Mouse (Mus musculus) spleen, adult 2 months (tissue): ENCODE measurements around the gene Selenof. TPM values are rescaled to one million over a fixed set of nuclear protein-coding genes. Genes with fewer than 3 reads are reported as not detected.
"Not testable (repeated sequence)": the region's sequence is repeated elsewhere in the genome, so short reads cannot be mapped to it uniquely, and the experiment has no call there.

Experiments
- DNase-seq, 2 experiments: peaks; one replicate each; pipeline versions ENCODE4 v3.0.0 to v3.0.0-alpha.2; 2012 to 2021; ENCODE audit warnings: low spot score in 2 of 2, low read depth in 1 of 2
- H3K27ac ChIP-seq: fragments of 200-500 bp; 2 replicates; pipeline ENCODE4 v1.5.1; 2012; ENCODE audit warnings: low read length, inconsistent platforms; ENCODE audit not compliant: insufficient read depth
- H3K27me3 ChIP-seq: fragments of 200-500 bp; 2 replicates; pipeline ENCODE4 v1.6.1; 2012; ENCODE audit warnings: mild to moderate bottlenecking, moderate library complexity, low read length, inconsistent platforms; ENCODE audit not compliant: control insufficient read depth, insufficient read depth
- H3K36me3 ChIP-seq: fragments of 200-500 bp; 2 replicates; pipeline ENCODE4 v1.6.1; 2012; ENCODE audit warnings: mild to moderate bottlenecking, low read length, inconsistent platforms; ENCODE audit not compliant: control insufficient read depth, insufficient read depth
- H3K4me1 ChIP-seq: fragments of 200-500 bp; 2 replicates; pipeline ENCODE4 v1.6.1; 2011; ENCODE audit warnings: inconsistent platforms; ENCODE audit not compliant: control insufficient read depth, insufficient read depth, insufficient read length
- H3K4me3 ChIP-seq: fragments of 200-500 bp; 2 replicates; pipeline ENCODE4 v1.5.1; 2011; ENCODE audit warnings: mild to moderate bottlenecking, inconsistent platforms; ENCODE audit not compliant: insufficient read depth, insufficient read length; ENCODE audit errors: extremely low read depth
- CTCF ChIP-seq: fragments of 200-500 bp; IDR thresholded peaks from 2 replicates; pipeline ENCODE4 v1.5.1; 2011; ENCODE audit warnings: mild to moderate bottlenecking, inconsistent platforms; ENCODE audit not compliant: insufficient read depth, insufficient read length, insufficient replicate concordance; ENCODE audit errors: extremely low read depth
- POLR2A ChIP-seq: fragments of 200-500 bp; IDR thresholded peaks from 2 replicates; pipeline ENCODE4 v1.6.1; 2011; ENCODE audit warnings: low read depth, low read length, inconsistent platforms
- WGBS: fragments of 180-500 bp; shearing (Covaris S2); methylation state at CpG from one replicate; pipeline ENCODE4 v1.1.7; 2018; 5-methylcytosine and 5-hydroxymethylcytosine counted together
- polyA plus RNA-seq: library from polyadenylated mRNA; depleted of rRNA; stranded (reverse); fragments of >200 nt; gene quantifications from 2 replicates; pipeline ENCODE4 v1.2.3, GENCODE M21; 2012

Gene Selenof
- polyA plus RNA-seq, 1 experiment: 115 TPM

DNA sequence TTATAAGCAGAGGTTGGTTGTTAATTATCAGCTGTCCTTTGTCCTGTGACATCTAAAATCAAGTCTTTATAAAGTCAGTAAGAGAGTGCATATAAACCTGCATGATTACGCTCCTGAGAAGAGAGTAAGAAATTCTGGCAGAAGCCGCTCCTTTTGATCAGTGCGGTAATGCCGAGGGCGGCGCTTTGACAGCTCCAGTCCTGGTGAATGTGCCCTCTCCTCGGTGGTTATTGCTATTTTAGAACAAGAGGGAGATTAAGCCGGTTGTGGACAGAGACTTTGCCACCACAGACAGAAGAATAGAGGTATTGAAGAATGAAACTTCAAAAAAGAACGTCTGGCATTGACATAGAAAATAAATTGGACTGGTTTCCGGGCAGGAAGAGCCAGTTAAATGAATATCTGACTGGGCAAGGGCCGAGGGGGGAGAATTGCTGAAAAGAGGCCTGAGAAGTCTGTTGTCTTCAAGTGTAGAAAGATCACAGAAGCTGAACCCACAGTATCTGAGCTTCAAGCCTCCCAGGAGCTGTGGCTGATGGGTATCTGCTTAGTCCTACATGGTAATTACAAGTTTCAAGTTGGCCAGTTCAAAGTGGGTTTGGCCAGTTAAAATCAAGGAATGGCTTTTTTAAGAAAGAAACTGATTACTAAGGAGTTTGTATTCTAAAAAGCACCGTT lies 27.8 kb downstream of the Selenof start:
- Histone ChIP-seq H3K27ac (no peak overlapping the region), H3K27me3 (no peaks in the 10 kb centered on the region), H3K4me1 (no peaks in the 10 kb centered on the region), H3K4me3 (no peak overlapping the region), H3K36me3 (peaks cover 11% of the 10 kb centered on the region)
- 91% methylated on average over 12 of the region's 12 CpGs for WGBS
- TF ChIP-seq CTCF: no peak
- no peak for TF ChIP-seq POLR2A
- no peak for DNase-seq

DNA sequence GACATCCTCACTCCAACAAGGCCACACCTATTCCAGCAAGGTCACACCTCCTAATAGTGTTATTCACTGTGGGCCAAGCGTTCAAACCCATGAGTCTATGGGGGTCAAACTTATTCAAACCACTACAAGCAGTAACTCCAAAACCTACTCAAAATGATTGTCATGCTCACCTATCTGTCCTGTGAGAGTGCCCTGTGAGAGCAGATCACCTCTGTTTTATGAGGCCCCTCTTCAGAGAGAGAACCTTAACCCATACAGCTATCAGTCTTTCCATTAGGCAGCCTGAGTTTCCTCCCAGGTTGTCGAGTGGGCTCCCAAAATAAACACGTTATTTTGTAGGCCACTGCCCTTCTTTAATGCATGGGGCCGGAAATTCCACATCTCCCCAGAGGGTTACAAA lies 32.3 kb downstream of the Selenof start:
- 82% methylated on average over 4 of the region's 4 CpGs for whole genome bisulfite sequencing
- H3K4me1 ChIP-seq: no peaks in the 10 kb centered on the region
- H3K27me3 ChIP-seq: no peaks in the 10 kb centered on the region
- no peak for DNase-seq
- H3K36me3 ChIP-seq: peaks cover 6% of the 10 kb centered on the region
- no peak for TF ChIP-seq CTCF
- TF ChIP-seq POLR2A: no peak
- H3K27ac ChIP-seq: no peak overlapping the region
- no peak overlapping the region for H3K4me3 ChIP-seq

DNA sequence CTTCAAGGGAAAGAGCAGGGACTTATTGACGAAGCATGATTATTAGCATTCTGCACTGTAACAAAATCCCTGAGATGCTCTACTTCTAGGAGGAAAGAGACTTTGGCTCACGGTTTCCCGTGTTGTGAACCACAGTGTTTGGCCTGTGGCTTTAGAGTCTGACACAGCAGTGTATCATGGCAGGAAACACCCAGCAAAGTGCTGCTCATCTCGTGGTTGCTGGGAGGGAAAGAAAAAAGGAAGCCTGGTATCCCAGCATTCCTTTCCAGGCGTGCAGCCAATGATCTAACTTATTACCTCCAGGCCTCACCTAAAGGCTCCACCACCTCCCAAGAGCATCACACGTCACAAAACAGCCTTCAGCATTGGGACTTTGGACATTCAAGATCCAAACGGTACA lies 32.7 kb downstream of the Selenof start:
- no peaks in the 10 kb centered on the region for H3K4me1 ChIP-seq

DNA sequence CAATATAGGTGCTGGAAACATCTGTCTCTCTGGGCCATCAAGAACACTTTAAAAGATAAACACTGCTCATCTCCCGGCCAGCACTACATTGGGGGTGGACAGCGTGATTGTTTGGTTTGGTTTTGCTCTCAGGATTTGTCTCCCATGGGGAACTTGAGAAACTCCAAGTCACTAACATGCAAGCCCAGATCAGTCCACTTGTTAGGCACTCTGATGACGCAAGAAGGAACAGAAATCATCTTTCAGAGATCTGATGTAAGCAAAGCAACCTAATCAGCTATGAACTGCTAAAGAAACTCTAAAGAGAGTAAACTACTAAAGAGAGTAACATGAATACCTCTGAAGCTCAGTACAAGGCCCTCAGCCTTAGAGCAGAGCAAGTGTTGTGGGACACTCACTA lies 33.5 kb downstream of the Selenof start:
- 84% methylated on average over 3 of the region's 3 CpGs for WGBS
- H3K36me3 ChIP-seq: peaks cover 2% of the 10 kb centered on the region

More for the DNA sequence above, 32.7 kb downstream of the Selenof start:
- H3K27me3 ChIP-seq: no peaks in the 10 kb centered on the region
- peaks cover 6% of the 10 kb centered on the region for H3K36me3 ChIP-seq
- 62% methylated on average over 7 of the region's 7 CpGs for WGBS
- H3K4me3 ChIP-seq: no peak overlapping the region
- H3K27ac ChIP-seq: no peak overlapping the region
- no peak for DNase-seq
- no peak for TF ChIP-seq POLR2A
- TF ChIP-seq CTCF: no peak

DNA sequence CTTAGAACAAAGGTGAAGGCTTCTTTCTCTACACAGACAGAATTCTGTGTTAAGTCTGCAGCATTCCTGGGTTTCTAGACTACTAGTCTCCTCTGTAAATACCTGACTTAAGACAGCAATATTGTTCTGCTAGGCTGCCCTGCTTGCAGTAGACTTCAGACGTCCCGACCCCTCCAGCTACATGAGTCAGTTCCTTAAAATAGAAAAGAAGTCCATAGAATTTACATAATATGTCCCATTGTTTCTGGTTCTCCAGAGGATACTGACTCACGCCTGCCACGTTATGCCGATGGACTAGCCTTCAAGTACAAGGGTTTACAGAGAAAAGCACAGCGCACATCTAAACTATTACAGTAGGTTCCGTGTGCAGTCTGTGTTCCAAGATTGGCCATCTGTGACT lies 34.1 kb downstream of the Selenof start:
- WGBS: 82% methylated on average over 7 of the region's 7 CpGs
- H3K4me1 ChIP-seq: no peaks in the 10 kb centered on the region
- no peak for DNase-seq
- H3K27me3 ChIP-seq: no peaks in the 10 kb centered on the region
- H3K36me3 ChIP-seq: peaks cover under 1% of the 10 kb centered on the region
- TF ChIP-seq POLR2A (no peak), CTCF (no peak)
- no peak overlapping the region for H3K4me3 ChIP-seq
- H3K27ac ChIP-seq: no peak overlapping the region

More for the DNA sequence above, 33.5 kb downstream of the Selenof start:
- no peak overlapping the region for H3K4me3 ChIP-seq
- H3K27me3 ChIP-seq: no peaks in the 10 kb centered on the region
- no peaks in the 10 kb centered on the region for H3K4me1 ChIP-seq
- no peak overlapping the region for H3K27ac ChIP-seq
- TF ChIP-seq POLR2A (no peak), CTCF (no peak)
- DNase-seq: no peak

DNA sequence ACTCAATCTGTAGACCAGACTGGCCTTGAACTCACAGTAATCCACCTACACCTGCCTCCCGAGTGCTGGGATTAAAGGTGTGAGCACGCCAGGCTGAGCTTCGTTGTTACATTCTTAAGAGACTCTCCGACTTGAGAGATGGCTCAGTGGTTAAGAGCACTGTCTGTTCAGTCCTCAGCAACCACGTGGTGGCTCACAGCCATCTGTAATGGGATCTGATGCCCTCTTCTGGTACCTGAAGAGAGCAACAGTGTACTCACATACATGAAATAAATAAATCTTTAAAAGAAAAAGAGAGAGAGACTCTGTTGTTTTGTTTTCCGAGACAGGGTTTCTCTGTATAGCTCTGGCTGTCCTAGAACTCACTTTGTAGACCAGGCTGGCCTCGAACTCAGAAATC lies 35.7 kb downstream of the Selenof start:
- not testable (repeated sequence) for H3K27ac ChIP-seq, H3K27me3 ChIP-seq, DNase-seq, H3K4me3 ChIP-seq, H3K36me3 ChIP-seq, H3K4me1 ChIP-seq
- WGBS: 62% methylated on average over 7 of the region's 7 CpGs

DNA sequence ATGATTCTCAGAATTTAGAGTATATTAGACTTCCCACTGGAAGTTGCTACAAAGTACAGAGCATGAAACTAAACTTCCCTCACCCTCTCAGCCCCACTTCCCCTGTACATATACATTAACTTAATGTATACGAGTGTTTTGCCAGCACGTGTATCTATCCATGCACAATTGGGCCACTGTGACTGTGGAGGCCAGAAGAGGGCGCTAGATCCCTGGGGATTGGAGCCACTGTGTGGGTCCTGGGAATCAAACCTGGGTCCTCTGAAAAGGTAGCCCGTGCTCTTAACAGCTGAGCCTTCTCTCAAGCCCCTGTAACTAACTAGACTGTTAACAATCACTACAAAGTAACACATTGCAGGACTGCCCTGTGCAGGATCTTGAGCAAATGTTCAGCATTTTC lies 36.3 kb downstream of the Selenof start:
- no peak overlapping the region for H3K4me3 ChIP-seq
- H3K27me3 ChIP-seq: no peaks in the 10 kb centered on the region
- DNase-seq: no peak
- H3K27ac ChIP-seq: no peak overlapping the region
- H3K36me3 ChIP-seq: no peaks in the 10 kb centered on the region
- WGBS: 72% methylated on average over 4 of the region's 4 CpGs
- TF ChIP-seq POLR2A (no peak), CTCF (no peak)
- H3K4me1 ChIP-seq: no peaks in the 10 kb centered on the region
